Mouse (Mus musculus) mature B cell (primary cell): Measurements from ENCODE around the gene Ap2b1.
"Not testable (repeated sequence)": the region's sequence is repeated elsewhere in the genome, so short reads cannot be mapped to it uniquely, and the experiment has no call there.

Experiments used
- in situ Hi-C: fragments of 300-500 bp; cut with MboI; formaldehyde crosslinking; loops from 2 replicates; pipeline ENCODE4 v1.14.3; 2019

The Ap2b1 gene

DNA sequence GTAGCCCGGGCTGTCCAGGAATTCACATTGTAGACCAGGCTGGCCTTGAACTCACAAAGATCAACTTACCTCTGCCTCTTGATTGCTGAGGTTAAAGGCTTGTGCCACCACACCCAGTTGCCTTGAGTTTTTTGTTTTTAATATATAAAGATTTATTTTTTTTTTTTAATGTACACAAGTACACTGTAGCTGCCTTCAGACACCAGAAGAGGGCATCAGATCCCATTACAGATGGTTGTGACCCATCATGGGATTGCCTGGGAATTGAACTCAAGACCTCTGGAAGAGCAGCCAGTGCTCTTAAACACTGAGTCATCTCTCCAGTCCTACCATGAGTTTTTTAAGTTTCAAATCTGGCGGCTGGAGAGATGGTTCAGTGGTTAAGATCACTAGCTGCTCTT lies 2.6 kb downstream of the Ap2b1 start:
- in situ Hi-C loops, result no loop called here

GRCm38 (mm10) chr11:83302124-83302523 lies 3.3 kb downstream of the Ap2b1 start:
- in situ Hi-C loops, result no loop called here

DNA sequence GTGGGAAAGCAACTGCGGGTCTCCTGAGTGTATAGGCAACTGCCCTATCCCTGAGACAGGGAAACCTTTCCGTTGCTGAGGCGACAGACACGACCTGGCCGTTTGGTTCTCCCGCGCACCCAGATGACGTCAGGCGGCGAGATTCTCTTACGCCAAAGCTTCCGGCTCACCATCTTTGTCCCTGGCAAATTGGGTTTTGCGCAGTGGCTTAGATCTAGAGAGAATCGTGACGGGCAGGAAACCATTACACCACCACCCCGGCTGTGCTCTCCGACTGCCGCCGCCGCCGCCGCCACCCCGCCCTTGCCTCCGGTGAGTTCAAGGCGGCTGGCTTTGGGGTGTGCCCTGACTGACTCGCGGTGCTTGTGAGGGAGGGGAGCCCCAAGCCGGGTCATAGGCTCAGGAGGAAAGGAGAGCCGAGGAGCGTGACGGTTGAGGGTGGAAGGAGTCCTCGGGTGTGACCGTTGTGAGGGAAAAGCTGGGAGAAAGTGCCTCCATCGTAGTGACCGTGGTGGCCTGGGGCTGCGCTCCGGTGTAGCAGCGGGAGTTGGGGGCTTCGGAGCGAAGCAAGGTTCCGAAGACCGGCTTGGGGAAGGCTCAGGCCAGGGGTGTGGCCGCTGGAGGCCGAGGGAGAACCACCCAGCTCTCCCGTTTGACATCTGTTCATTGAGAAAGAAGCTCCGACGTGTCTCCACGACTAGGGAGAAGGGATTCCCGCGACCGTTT lies 3.9 kb downstream of the Ap2b1 start, which contains the start of gene Pex12:
Gene Pex12 (minus strand): TSS at position 61 of the 726 bp plus-strand sequence.
- in situ Hi-C loops, result no loop called here

GRCm38 (mm10) chr11:83303751-83304150 lies 4.9 kb downstream of the Ap2b1 start:
- in situ Hi-C loops, result no loop called here

- in situ Hi-C loops, result no loop called here
Observed at GRCm38 (mm10) chr11:83304485-83304884, 5.7 kb downstream of the Ap2b1 start.

DNA sequence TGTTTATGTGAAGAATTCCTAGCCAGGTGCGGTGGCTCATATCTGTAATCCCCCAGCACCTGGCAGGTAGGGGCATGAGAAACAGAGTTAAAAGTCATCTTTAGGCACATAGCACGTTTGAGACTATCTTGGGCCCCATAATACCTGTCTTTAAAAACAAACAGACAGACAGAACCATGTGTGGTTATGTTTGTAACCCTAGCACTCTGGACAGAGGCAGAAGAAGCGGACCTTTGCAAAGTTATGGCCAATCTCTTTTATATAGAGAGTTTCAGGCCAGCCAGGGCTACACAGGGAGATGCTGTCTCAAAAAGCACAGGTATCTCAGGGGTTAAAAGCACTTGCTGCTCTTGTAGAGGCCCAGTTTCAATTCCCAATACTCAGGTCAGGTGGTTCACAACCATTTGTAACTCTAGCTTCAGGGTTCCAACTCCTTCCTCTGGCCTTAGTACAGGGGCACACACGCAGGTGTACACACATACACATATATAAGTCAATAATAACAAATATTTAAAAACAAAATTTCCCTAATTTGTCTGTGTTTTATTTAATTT lies 8.0 kb downstream of the Ap2b1 start:
- in situ Hi-C loops, result no loop called here

DNA sequence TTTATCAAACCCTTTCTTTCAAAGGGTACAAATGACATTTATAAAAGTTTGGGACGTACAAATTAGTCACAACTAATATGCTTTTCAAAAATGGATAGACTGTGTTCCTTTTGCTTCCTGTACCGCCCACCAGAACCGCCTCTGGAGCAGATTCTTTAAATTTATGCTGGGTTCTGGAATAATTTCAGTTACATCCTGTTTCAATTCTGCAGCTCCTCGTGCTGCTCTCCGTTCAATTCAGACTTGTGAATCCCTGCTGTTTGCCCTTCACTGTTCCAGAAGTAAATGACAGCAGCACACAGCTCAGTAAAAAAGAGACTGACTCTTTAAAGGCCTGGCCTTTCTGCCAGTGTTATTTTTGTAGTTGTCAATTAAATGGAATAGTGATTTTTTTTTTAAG lies 13.6 kb downstream of the Ap2b1 start:
- in situ Hi-C loops, result no loop called here

DNA sequence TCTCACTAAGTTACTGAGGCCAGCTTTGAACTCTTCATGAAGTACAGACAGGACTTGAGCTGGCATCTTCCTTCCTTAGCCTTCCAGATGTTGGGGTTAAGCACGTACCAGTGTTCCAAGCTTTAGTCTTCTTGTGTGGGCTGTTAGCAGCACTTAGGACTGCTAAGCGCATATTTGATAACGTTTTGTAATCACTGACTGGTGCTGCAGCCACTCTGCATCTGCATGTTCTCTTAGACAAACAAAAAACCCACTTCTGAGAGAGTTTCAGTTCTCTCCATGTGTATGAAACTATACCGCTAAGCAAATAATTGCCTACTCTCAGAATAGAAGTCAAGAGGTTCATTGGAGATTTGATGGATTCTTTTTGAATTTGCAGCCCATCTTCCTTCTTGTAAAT lies 20.2 kb downstream of the Ap2b1 start:
- in situ Hi-C loops, result no loop called here

GRCm38 (mm10) chr11:83326692-83327091 lies 27.9 kb downstream of the Ap2b1 start:
- in situ Hi-C loops, result not testable (repeated sequence)

GRCm38 (mm10) chr11:83327427-83327826 lies 28.6 kb downstream of the Ap2b1 start:
- in situ Hi-C loops, result no loop called here

GRCm38 (mm10) chr11:83335826-83336225 lies 37.0 kb downstream of the Ap2b1 start:
- in situ Hi-C loops, result no loop called here

DNA sequence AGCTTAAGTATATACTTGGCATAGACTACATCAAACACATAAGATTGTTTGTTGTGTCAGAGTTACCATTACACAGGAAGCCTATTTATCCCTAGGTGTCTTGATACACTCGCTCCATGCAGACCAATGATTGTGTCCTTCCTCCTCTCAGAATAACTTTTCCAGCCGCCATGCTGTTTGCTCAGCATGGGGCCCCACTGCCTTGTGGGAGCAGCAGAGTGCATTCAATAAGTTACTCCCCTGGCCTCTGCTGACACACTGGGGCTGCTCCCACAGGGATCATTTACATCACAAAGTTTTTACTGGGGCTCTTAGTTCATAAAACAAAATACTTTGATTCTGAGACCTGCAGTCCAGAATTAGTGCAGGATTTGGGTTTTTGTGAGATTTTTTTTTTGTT lies 40.9 kb downstream of the Ap2b1 start:
- in situ Hi-C loops, result no loop called here

DNA sequence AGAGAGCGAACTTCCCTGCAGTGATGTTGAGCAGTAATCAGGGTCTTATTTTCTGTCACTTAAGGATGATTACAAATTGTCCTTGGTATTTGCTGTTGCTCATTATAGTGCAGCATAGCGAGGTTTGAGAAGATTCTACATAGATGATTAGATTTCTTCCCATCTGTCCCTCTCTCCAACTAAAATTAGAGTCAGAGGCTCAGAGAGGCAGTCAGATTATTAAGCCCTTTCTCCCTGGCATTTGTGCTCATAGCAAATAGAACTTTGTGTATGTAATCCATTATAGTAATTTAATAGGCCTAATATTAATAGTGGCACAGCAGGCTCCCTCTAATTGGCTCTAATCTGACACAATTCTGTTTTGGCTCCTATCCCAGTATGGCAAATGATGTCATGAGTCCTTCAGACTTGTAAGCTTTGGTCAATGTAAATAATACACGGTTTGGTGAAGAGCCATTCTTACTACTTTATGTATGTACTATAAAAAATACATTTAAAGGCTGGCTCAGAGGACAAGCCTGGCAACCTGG lies 43.0 kb downstream of the Ap2b1 start:
- in situ Hi-C loops, result no loop called here

GRCm38 (mm10) chr11:83355428-83355827 lies 56.6 kb downstream of the Ap2b1 start:
- in situ Hi-C loops, result no loop called here

DNA sequence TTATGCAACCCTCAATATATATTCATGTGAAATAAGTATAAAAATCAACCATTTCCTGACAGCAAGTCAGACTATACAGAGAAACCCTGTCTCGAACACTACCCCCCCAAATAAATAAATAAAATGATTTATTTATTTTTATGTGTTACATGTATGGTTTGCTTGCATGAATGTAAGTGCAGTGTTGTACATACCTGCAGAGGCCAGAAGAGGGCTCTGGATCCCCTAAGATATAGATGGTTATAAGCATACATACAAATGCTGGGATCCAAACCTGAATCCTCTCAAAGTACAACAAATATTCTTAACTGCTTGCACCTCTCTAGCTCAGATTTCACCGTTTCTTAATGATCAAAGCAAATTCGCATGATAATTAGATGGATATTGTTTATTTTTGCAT lies 58.6 kb downstream of the Ap2b1 start:
- in situ Hi-C loops, result no loop called here

DNA sequence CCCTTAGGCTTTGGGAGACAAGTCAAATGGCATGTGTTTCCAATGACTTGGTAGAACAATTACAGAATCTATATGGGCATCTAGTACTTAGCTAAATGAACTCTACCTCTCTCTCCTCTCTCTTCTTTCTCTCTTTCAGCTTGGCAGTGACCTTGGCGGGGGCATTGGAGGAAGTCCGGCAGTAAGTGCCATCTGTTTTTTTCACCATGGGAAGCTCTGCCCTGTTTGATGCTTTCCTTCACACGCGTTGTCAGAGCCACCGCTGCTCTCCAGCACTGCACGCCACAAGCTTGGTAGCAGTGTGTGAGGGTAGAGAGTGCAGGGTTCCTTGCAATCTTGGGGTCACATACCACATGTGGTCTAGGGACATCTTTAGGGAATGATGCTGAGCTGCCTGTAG lies 65.8 kb downstream of the Ap2b1 start:
- in situ Hi-C loops, result no loop called here

DNA sequence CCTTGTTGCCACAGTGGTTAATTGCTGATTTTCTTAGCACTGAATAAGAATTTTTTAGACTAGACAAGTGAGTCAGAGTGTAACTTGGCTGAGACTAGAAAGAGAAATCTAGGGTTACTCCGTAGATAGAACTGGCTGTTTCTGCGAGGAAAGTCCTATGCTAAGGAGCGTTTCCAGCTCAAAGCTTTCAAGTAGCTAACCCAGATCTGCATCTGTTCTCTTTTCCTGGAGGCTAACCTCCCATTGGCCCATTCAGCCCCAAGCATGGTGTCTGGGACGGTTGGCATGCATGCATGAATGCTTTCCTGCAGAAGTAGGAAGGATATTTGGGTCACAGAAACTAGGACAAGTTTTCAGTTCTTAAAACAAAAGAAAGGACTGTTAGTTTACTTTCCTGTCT lies 72.4 kb downstream of the Ap2b1 start:
- in situ Hi-C loops, result no loop called here

DNA sequence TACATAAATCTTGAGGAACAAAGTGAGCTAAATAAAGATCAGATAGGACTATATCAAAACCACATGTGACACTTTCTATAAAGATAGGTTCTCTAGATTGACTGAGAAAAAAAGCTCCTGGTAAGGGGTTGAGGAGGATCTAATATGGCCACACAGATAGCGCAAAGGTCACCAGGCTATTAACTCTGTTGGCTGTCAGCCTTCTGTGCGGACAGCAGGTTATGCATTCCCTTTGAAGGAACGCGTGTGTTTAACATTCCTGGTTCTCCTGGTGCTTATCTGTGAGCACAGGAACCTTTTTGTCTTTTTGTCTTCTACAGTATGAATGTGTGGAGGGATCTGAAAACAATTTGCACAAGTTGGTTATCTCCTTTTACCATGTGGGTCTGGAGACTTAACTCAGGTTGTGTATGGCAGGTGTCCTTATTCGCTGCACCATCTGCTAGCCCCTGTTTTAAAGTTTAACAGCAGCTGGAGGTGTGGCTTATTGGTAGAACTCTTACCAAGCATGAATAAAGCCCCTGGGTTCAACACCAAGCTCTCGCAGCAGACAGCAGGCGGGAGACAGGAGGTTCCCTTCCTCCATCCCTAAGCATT lies 81.0 kb downstream of the Ap2b1 start:
- in situ Hi-C loops, result no loop called here

DNA sequence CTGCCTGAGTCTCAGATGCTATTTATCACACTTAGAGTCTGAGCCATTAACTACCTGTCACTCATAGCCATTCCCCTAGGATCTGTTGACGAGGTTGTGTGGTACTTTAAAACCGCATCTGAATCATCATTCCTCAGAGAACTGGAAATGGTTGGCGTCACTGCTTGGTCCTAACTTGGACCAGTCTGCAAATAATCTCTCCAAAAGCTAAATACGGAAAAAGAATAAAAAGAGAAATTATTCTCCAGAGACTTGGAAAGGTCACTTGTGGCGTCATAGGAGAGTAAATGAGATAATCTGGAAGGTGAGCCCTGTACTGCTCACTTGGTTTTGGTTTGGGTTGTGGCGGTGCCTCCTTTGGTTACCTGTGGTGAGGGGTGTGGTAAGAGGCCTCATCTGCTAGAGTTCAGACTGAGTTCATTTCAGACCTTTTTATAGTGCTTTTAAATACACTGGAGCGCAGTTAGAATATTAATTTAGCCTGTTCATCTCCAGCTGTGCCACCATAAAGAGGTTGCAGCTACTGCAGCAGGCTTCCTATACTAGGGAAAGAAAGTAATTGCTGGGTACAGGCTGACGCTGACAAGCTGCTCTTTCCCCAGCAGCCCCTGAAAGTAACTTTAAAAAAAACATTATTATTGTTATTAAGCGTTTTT lies 84.2 kb downstream of the Ap2b1 start:
- in situ Hi-C loops, result no loop called here

- in situ Hi-C loops, result no loop called here
Observed at GRCm38 (mm10) chr11:83383532-83383887, 84.7 kb downstream of the Ap2b1 start.

DNA sequence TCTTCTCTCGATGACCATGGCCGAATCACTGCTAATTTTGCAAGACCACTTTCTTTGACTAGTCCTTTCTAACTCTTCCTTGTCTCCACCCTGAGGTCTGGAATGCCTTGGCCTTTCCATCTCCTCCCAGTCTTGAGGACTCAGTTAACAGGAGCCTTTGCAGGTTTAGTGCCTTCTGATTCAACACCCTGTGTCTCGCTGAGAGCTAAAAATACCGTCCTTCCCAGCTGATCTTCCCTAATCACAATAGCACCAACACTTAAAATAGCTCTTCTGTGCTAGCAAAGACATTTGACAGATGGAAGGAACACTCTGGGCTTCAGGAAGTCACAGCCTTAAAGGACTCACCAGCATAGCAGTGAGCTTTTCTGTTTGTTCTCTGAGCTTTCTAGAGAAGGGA lies 94.2 kb downstream of the Ap2b1 start:
- in situ Hi-C loops, result no loop called here

DNA sequence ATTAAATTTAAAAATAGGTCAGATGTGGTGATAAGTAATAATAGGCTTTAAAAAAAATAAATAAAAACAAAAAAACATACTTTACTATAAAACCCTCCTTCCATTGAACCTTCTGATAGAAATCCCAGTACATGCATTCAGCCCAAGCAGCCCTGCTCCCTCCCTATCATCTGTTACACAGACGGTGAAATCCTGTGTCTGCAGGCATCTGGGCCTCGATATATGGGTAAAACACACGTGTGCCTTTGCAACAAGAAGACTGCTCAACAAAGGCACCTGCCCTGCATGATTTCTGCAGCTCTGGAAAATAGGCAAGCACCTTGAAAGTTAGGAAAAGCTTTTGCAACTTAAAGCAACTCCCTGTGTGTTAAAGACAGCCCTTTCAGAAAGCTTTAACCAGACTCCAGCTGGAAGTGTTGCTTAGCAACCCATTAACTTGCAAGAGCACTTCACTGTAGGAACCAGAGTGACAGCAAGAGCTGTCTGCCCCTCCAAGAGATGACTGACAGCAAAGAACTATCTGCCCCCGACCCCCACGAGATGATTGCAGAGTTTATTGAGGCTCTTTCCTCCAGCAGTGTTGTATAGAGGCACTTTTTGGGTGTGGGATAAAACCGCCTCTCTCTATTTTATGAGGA lies 96.1 kb downstream of the Ap2b1 start:
- in situ Hi-C loops, result no loop called here
